Mouse (Mus musculus) cerebellum, adult 8-10 months (tissue): ENCODE data around the gene Sass6.
"Not testable (repeated sequence)": the region's sequence is repeated elsewhere in the genome, so short reads cannot be mapped to it uniquely, and the experiment has no call there.

Source experiments
- DNase-seq: peaks from one replicate; pipeline ENCODE4 v3.0.0; 2022

Sass6 gene

DNA sequence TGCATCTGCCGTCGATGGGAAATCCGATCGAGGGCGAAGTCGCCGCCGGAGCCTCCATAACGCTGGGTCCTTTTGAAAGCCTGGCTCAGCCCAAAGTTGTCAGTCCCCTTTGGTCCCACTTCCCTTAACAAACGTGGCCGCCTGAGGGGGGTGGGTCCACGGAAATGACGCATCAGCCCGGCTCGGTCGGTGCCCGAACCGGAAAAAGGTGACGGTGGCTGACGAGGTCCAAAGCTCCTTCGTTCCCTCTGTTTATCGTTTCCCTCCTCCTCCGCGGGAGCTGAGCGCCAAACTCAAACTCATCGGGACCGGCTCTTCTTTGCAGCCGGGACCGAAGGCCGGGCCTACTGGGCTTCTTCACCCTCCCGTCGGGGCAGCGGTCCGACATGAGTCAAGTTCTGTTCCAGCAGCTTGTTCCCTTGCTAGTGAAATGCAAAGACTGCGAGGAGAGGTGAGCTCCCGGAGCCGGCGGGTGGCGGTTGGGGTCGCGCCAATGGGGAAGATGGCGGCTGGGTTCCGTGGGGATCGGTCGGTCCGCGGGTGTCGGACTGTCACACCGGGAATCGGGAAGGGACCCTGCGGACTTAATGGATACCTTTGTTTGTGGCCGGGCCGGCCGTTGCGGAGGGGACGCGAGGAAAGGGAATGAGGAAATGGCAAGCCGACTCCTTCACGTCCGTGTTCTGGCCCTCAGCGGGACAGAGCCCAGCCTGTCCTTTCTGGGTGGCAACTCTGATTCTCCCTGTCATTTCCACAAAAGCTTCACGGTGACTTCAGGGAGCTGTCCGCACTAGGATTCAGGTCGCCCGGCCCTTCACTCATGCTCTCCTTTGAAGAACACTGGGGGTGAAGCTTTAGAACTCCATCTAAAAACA is at the start of gene Sass6:
Gene Sass6 (plus strand): TSS at position 255 of the 875 bp plus-strand sequence.
- peak; percentile 99 for DNase-seq

DNA sequence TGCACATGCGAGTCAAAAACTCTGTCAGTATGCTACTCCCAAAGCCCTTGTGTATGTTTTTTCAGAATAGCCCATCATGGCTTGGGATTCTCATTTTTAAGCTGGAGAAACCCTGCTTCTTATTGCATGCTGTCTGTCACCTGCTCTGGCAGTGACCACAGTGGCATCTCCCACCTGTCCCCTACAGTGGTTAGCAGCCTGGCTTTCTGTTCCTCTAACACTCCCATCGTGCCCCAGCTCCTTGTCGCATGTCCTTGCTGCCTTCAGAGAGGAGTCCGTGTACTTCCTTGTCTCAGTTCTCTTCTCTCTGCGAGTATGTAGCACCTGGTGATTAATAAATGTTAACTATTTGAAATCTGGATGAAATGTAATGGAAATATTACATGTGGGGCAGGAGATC is 47.4 kb upstream of the Sass6 start:
- no peak for DNase-seq

DNA sequence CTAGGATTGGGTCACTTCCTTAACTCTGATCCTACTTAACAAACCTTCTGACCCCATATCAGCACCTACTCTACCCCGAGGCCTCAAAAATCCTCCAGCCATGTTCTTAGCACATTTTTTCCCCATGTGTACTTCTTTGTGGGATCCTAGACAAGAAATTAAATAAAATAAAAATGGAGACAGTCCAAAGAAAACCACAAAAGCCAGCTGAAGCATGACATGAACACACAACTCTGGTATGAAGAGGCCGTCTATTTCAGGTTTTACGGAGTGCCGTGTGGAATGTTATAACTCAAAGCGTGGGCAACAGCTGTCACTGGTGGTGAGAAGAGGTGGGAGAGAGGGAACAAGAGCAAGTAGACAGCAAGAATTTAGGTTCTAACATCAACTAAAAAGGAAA is 43.4 kb upstream of the Sass6 start:
- DNase-seq: no peak

DNA sequence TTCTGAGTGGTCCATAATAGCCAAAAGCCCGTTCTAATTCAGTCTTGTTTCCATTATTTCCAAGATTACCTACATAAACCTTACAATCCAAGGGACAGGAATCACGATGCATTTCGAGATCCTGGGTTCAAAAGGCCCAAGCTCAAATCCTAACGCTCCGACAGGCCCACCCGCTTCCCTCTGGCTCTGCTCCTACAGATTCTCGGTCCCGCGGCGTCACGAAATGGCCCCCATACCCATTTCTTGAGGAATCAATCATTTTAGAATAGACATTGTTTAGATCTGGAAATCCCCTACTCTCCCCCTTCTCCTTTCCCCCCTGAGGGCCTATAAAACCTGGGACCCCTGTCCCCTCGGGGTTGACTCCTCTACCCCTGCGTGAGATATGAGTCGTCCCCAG is 33.5 kb upstream of the Sass6 start:
- DNase-seq: not testable (repeated sequence)

DNA sequence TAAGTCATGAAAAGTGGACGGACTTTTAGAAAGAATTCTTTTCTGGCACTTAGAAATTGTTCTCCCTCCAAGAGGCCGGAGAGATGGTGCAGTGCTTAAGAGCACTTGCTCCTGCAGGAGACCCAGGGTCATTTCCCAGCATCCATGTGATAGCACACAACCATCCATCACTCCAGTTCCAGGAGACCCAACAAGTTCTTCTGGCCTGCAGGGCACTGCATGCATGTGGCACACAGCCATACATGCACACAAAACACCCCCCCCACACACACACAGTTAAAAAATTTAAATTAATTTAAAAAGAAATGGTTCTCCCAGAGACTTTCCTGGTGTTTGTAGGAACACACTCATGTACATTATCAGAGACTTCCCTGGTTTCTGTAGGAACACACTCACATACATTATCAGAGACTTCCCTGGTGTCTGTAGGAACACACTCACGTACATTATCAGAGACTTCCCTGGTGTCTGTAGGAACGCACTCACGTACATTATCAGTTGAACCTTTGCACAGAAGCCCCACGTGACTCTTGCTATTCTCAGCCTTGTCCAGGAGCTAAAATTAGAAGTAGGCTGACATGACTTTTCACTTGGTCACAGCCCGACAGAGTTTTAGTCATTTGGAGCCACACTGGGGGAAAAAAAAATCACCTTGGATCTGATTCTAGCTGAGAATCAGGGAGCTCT is 32.2 kb upstream of the Sass6 start, which contains the start of gene Lrrc39:
Gene Lrrc39 (plus strand): TSS at position 566 of the 687 bp plus-strand sequence.
- no peak for DNase-seq

DNA sequence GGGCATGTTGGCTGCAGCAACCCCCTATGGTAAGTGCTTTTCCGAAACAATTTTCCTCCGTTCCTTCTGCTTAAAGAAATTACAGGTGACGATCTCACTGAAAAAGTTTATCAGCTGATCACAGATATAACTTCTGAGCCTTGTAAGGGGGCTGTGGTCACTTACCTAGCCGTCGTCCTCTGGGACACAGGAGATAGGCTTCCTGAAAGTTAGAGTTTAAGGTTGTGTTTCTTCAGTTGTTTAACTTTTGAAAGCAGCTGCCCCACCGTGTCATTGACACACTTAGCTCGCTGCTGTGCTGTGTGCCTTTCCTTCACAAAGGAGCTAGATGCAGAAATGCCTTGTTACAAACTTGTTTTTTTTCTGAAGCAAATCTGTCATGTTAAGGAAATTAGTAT is 31.7 kb upstream of the Sass6 start:
- DNase-seq: no peak

DNA sequence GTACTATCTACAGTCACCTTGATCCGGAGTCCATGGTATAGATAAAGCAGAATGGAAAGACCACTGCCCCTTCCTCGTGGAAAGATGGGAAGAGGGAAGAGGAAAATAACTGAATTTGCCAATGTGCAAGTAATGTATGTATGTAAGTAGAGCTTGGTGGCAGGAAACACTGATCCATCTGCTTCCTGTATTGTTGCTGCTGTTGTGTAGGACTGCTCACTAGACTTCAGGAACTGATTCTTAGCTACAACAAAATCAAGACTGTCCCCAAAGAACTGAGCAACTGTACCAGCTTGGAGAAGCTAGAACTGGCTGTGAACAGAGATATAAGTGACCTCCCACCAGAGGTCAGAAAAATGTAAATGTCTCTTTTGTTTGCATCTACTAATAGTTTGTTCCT is 24.2 kb upstream of the Sass6 start:
- no peak for DNase-seq

DNA sequence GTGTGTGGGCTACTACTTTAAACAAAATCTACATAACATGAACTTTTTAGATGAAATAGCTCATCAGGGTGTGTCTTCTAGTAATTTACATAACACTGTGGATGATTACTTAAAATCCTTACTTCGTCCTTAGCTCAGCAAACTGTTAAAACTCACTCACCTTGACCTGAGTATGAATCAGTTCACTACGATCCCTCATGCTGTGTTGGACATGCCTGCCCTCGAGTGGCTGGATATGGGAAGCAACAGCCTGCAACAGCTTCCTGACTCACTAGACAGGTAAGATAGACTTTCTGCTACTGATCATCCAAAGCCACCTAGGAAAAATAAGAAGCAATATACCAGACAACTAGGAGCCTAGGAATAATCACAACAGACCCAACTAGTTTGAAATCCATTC is 17.5 kb upstream of the Sass6 start:
- DNase-seq: no peak

DNA sequence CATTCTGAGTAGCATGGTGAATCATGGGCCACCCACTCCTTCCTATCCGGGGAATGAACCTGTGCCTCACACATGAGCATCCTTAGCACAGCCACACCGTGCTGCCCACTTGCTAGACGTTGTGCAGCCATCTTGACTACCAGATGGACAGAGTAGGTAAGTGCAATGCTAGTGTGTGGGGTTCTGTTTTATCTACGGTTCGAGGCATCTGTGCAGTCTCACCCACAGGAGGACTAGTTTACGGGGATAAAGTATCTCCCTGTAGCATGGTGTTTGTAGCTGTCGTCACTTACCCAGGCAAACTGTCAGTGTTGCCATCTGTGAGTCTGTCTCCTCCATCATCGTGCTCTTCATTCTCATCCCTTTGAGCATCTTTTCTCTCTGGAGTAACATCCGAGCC is 12.6 kb upstream of the Sass6 start:
- DNase-seq: no peak

DNA sequence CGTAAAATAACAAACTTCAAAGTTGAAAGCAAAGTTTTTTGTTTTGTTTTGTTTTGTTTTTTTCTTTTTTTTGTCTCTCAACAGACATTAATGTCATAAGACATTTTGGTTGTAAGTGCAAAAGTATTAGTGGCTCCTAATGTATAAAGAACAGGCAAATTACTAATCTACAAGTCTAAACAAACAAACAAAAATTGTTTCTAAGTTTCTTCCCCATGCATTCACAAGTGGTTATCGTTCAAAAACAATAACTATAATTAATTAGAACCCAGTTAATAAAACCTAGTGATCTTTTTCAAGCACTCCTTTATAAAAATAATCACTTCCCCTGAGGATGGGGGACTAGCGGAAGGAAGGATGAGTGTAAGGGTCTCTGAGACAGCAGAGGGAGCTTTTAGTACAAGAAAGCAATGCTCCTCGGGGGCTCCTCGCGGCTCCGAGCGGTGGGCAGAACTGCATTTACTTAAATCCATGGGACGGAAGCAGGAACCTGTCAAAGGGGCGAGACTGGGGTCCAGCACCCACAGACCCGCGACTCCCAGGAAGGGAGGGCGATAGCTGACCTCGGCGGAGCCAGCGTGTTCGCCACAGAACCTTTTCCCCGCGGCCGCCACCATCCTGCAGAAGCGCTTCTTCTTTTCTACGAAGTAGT is 580 bp upstream of the Sass6 start:
- DNase-seq: no peak

DNA sequence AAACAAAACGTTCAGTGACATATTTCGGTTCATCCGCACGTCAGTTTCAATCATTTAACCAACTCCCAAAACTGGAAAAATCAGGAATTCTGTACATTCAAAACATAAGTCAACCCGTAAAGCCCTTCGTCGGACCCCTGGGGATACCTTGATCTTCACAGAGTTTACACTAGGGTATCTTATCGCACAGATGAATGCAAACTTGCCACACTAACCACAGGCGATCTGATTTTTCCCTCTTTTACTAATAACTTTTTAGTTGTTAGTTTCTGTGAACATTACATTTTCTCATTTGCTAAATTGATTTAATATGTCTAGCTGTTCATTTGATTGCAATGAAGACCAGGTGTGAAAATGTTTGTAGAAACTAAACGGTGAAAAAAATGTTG is 815 bp downstream of the Sass6 start:
- no peak for DNase-seq

DNA sequence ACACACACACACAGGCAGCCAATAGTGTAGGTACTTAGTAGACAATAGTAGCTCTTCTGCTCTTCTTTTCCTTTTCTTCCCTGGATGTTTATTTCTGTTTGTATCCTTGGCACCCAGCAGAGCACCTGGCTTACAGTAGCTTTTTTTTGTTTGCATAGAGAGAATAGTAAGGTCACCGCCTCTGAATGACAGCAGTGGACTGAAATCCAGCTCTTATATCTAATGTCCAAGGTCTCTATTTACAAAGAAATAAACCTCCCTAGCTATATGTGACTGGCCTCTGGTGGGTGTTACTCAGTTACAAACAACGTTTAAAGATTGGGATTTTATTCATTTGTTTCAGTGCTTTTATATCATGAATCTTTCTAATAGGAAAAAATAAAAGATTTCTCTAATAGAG is 4.9 kb downstream of the Sass6 start:
- no peak for DNase-seq

DNA sequence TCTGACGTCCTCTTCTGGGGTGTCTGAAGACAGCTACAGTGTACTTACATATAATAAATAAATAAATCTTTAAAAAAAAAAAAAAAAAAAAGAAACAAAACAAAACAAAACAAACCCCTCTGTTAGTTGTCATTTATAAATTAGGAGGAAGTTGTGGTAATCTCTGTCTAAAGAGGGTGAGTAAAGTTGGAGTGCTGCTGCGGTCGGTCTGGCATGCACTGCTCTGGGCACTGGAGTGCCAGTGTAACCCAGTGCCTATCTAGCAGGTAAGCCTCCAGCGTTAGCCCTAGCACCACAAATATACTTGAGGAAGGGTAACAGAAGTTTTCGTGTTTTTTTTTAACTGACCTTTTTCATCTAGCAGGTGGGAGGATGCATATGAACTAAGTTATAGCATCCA is 6.2 kb downstream of the Sass6 start:
- DNase-seq: no peak

DNA sequence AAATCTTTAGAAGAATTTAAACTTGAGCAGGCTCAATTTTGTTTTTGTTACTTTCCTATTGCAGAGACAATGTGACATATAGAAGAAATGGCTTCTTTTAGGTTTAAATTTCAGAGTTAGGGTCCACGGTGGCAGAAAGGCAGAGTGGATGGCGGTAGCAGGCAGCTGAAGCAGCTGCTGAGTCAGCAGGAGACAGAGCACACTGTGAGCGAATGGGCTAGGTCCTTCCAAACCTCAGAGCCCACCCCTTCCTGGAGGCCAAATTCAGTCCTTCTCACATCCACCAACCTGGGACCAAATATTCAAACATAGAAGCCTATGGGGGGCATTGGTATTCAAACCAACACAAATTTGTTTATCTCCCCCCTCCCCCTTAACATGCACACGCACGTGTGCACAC is 7.0 kb downstream of the Sass6 start:
- DNase-seq: no peak

DNA sequence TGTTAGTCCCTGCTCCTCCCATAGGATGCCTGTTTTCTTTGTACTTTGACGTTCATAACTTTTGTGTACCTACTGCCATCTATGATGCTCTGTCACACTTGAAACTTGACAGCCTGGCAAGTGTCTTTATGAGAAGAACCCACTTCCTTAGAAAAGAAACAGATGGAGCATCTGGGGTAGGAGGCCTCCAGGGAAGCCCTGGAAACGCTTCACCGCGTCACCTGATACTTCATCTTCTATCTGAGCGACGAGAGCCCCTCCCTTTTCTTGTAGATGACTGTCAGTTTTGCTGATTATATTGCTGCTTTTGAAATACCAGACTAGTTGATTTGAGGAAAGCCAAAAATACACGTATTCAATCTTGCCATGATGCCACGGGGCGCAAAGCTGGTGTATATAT is 9.8 kb downstream of the Sass6 start:
- DNase-seq: no peak

DNA sequence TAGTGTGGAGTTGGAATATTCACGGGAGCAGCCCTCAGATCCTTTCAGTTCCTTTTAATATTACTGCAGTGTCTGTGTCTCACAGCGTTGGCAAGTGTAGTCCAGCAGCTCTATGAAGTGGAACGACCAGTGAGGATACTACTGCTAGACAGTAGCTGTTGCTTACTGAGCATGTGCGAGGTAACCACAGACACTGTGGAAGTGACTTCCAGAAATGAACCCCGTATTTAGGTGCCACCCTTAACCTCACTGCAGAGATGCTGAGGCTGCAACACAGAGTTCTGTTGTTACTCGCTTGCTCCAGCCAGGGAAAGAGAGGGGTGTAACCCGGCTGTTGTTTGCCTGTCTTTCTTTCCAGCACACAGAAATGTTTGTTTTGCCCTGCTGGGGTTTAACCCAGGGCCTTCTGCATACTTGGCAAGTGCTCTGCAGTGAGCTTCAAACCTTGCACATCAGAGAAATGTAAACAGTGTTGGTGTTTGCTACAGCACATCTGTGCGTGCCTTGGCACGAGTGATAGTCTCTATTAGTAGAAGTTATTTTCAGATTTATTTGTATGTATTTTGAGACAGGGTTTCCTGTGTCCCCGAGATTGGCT is 19.6 kb downstream of the Sass6 start, which contains the start of gene Trmt13:
Gene Trmt13 (minus strand): TSS at position 293 of the 598 bp plus-strand sequence.
- no peak for DNase-seq

DNA sequence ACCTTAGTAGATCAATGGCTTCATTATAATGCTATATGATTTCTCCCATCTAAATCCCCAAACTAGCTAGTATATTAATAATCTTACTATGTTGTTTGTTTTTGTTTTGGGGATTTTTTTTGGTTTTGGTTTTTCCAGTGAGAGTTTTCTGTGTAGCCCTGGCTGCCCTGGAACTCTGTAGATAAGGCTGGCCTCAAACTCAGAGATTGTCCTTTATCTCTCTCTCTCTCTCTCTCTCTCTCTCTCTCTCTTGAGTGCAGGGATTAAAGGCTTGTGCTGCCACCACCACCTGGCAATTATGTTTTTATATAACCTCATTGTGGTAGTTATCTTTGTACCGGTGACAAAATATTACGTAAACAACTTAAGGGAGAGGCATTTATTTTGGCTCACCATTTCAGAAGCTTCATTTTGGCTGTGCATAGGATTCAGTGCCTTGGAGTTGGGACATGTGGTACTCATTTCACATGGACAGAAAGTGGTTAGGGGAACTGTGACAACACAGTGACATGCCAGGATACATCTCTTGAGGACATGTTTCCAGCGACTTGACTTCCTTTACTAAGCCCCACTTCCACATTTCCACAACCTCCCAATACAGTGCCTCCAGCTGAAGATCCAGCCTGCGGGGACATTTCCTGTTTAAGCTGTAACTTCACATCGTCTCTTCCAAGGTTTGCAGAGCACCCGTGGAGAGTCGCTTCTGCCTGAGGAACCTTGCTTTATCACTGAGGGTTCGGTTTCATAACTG is 20.7 kb downstream of the Sass6 start:
- no peak for DNase-seq

DNA sequence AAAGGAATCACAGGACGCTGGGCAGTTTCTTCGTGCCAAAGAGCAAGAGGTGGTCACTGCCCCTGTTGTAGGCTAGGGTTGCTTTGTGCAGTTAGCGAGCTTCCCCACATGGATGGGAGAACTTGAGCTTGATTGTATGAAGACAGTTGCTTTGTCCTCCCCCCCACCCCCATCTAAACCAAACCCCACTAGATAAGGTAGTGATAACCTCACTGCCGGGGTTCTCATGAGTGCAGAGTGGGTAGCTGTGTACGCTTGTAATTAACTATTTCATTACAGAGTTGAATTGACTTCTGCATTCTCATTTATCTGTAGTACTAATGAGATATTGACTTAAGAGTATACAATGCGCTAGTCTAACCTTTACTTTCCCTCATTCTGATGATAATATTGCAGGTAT is 24.1 kb downstream of the Sass6 start:
- no peak for DNase-seq

DNA sequence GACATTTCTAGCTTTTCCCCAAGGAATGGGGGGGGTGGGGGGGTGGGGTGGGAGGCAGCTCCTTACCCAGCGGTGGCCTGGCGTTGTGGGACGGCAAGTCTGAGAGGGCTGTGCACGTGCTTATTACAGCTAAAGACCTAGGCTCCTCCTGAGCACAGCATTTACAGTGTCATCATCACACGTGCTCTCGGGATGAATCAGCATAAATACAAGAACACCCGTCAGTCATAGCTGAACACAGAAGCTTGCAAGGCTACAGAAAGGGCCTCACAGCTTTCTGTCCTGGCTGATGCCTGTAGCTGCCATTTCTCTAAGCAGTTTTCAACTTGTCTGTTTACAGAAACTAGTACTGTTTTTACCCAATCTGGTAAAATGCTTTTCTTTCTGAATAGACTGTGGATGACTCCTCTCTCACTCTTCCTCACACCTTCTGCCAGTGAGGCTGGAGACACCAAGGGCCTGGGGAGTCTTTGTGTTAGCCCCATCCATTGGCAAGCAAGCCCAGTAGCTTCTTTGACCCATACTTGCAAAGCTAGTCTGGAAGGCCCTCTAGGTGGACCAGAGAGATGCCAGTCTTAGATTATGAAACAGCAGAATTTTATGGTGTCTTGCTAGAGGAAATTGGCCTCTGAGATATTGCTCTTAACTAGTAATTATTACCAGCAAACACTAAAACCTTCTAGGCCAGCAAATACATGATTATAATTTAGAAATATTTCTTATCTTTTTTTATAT is 26.0 kb downstream of the Sass6 start:
- DNase-seq: no peak

DNA sequence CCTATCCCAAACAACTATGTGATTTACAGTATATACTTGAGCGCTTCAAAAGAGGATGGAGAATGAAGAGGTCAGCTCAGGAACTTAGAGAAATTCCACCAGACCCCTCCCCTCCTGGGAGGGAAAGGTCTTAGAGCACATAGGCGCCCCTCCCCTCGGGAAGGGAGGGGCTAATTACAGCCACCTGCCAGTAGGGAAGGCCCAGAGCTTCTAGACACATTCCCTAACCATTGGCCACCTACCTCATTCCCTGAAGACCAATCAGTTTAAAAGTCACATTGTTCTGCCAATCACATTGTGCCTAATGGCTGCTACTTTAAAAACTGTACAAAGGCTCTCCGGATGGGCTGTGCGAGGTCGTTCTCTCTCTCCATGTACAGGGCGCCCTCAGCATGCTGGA is 27.9 kb downstream of the Sass6 start:
- DNase-seq: no peak

DNA sequence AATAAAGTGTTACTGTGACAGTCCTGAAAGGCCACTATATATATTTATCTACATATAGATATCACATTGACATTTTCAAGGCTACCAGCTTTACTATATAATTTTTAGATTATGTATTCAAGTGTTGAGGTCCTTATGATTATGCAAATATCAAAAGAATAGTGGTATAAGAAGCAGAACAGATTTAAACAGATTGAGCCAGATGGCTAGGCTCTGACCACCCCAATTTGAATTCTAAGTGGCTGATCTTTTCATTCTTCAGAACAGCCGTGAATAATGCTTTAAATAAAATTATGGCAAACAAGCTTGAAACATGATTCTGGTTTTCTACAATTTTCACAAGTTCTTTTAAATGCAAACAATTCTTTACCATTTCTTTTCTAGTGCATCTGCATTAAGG is 36.7 kb downstream of the Sass6 start:
- DNase-seq: no peak

DNA sequence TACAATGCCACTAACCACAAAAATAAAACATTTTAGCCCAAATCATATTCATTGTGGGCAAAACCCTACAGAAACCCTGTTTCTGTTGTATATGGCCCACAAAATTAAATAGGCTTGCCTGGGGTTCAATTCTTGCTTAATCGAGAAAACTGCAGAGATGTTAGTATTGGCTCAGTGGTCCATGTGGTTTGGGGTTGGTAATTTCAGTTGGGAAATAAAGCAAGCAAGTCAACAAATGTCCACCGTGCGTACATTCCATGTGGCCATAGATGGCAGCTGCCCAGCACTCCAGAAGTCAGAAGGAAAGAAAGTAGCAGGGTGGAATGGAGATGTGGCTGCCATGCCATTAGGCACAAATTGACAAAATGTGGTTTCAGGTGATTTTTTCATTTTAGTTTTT is 38.2 kb downstream of the Sass6 start:
- DNase-seq: no peak
